Mouse (Mus musculus): ENCODE results near the gene Tmbim4. TPM values are rescaled to one million over a fixed set of nuclear protein-coding genes. Genes with fewer than 3 reads are reported as not detected.

Tmbim4 gene
- polyA plus RNA-seq, 1 experiment = 52.1 TPM

- H3K9ac ChIP-seq (ENCODE audit: low read depth, poor library complexity, severe bottlenecking) = peak overlapping the region; percentile 32; the same call in 1 of the 2 replicates
- TF ChIP-seq POLR2A (IDR thresholded peaks at IDR 0.05; ENCODE audit: insufficient read depth, low read length) = no peak
- TF ChIP-seq CTCF (IDR thresholded peaks at IDR 0.05; ENCODE audit: low read depth, low read length) = no peak
- TF ChIP-seq EP300 (IDR thresholded peaks at IDR 0.05; ENCODE audit: insufficient read depth, low read depth, low read length) = no peak
- no peak overlapping the region for H3K4me3 ChIP-seq (ENCODE audit: low read depth, low read length)
- H3K27me3 ChIP-seq (ENCODE audit: control insufficient read depth, insufficient read depth, low read length, poor library complexity, severe bottlenecking) = 0 out of 2 replicates have a peak, but pooled peaks cover 2% of the 10 kb centered on the region
- no peaks in the 10 kb centered on the region for H3K9me3 ChIP-seq (replicated peaks; ENCODE audit: control insufficient read depth, insufficient read depth, low read length, poor library complexity, severe bottlenecking)
- H3K36me3 ChIP-seq (ENCODE audit: control insufficient read depth, insufficient read depth, low read length, poor library complexity, severe bottlenecking) = no peaks in the 10 kb centered on the region
- no peak overlapping the region for H3K27ac ChIP-seq (ENCODE audit: insufficient read depth, low read length)
- no peaks in the 10 kb centered on the region for H3K4me1 ChIP-seq (ENCODE audit: control insufficient read depth, insufficient read depth, low read length)
These were observed 1.3 kb downstream of the Tmbim4 start for GRCm38 (mm10) chr10:120202467-120203250.

GRCm38 (mm10) chr10:120204591-120205210 is 3.3 kb downstream of the Tmbim4 start:
- Histone ChIP-seq H3K36me3 (ENCODE audit: control insufficient read depth, insufficient read depth, low read length, poor library complexity, severe bottlenecking) (no peaks in the 10 kb centered on the region), H3K4me3 (ENCODE audit: low read depth, low read length) (no peak overlapping the region), H3K9me3 (replicated peaks; ENCODE audit: control insufficient read depth, insufficient read depth, low read length, poor library complexity, severe bottlenecking) (no peaks in the 10 kb centered on the region), H3K27me3 (ENCODE audit: control insufficient read depth, insufficient read depth, low read length, poor library complexity, severe bottlenecking) (0 out of 2 replicates have a peak, but pooled peaks cover 2% of the 10 kb centered on the region), H3K9ac (ENCODE audit: low read depth, poor library complexity, severe bottlenecking) (no peak overlapping the region), H3K27ac (ENCODE audit: insufficient read depth, low read length) (no peak overlapping the region), H3K4me1 (ENCODE audit: control insufficient read depth, insufficient read depth, low read length) (no peaks in the 10 kb centered on the region)
- no peak for TF ChIP-seq POLR2A (IDR thresholded peaks at IDR 0.05; ENCODE audit: insufficient read depth, low read length)
- no peak for TF ChIP-seq CTCF (IDR thresholded peaks at IDR 0.05; ENCODE audit: low read depth, low read length)
- no peak for TF ChIP-seq EP300 (IDR thresholded peaks at IDR 0.05; ENCODE audit: insufficient read depth, low read depth, low read length)

DNA sequence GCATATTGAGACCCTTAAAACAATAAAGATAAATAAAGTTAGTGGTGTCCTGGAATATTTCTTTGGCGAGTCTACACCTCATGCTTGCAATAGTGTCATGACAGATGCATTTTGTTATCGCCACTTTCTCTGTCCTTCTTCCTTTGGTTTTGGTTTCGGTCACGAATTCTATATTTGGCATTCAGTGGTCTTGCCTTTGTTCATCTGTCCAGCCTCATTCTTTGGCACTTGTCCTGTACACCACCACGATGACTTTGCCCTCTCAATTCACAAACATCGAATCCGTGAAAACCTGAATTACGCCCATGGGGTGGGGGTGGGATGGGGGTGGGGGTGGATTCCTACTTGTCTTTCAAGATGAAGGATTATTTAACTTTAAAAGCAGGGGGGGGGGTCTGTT is 6.6 kb downstream of the Tmbim4 start:
- H3K36me3 ChIP-seq (ENCODE audit: control insufficient read depth, insufficient read depth, low read length, poor library complexity, severe bottlenecking) = no peaks in the 10 kb centered on the region
- H3K4me1 ChIP-seq (ENCODE audit: control insufficient read depth, insufficient read depth, low read length) = no peaks in the 10 kb centered on the region
- H3K27me3 ChIP-seq (ENCODE audit: control insufficient read depth, insufficient read depth, low read length, poor library complexity, severe bottlenecking) = no peaks in the 10 kb centered on the region
- no peak overlapping the region for H3K4me3 ChIP-seq (ENCODE audit: low read depth, low read length)
- no peak overlapping the region for H3K9ac ChIP-seq (ENCODE audit: low read depth, poor library complexity, severe bottlenecking)
- no peaks in the 10 kb centered on the region; the same call in 1 of the 2 replicates for H3K9me3 ChIP-seq (replicated peaks; ENCODE audit: control insufficient read depth, insufficient read depth, low read length, poor library complexity, severe bottlenecking)
- H3K27ac ChIP-seq (ENCODE audit: insufficient read depth, low read length) = no peak overlapping the region
- no peak for TF ChIP-seq CTCF (IDR thresholded peaks at IDR 0.05; ENCODE audit: low read depth, low read length)
- no peak for TF ChIP-seq POLR2A (IDR thresholded peaks at IDR 0.05; ENCODE audit: insufficient read depth, low read length)
- TF ChIP-seq EP300 (IDR thresholded peaks at IDR 0.05; ENCODE audit: insufficient read depth, low read depth, low read length) = no peak

GRCm38 (mm10) chr10:120208575-120209538 is 7.5 kb downstream of the Tmbim4 start:
- H3K27ac ChIP-seq (ENCODE audit: insufficient read depth, low read length) = no peak overlapping the region
- H3K36me3 ChIP-seq (ENCODE audit: control insufficient read depth, insufficient read depth, low read length, poor library complexity, severe bottlenecking) = no peaks in the 10 kb centered on the region
- no peaks in the 10 kb centered on the region for H3K27me3 ChIP-seq (ENCODE audit: control insufficient read depth, insufficient read depth, low read length, poor library complexity, severe bottlenecking)
- H3K9me3 ChIP-seq (replicated peaks; ENCODE audit: control insufficient read depth, insufficient read depth, low read length, poor library complexity, severe bottlenecking) = no peaks in the 10 kb centered on the region; the same call in 1 of the 2 replicates
- H3K4me1 ChIP-seq (ENCODE audit: control insufficient read depth, insufficient read depth, low read length) = no peaks in the 10 kb centered on the region
- 0 out of 2 replicates have a peak, but pooled peaks have one; percentile 32 for TF ChIP-seq EP300 (IDR thresholded peaks at IDR 0.05; ENCODE audit: insufficient read depth, low read depth, low read length)
- TF ChIP-seq POLR2A (IDR thresholded peaks at IDR 0.05; ENCODE audit: insufficient read depth, low read length) = no peak
- H3K4me3 ChIP-seq (ENCODE audit: low read depth, low read length) = peak overlapping the region; percentile 85
- H3K9ac ChIP-seq (ENCODE audit: low read depth, poor library complexity, severe bottlenecking) = peak overlapping the region; percentile 71

DNA sequence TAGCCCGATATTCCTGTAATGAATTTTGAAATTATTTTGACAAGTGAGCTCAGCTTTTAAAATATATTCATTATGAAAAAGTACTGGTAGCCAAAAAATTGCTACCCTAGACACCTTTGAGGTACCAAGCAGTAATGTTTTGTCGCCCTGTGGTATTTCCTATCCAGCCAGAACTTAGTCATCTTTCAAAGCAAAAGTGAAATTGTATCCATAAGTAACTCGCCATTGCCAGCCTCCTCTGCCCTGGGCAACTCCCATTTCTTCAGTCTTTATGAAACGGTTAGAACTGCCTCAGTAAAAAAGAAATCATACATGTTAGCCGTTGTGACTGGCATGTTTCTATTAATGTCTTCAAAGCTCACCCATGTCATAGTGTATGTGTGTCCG is 8.1 kb downstream of the Tmbim4 start:
- H3K9me3 ChIP-seq (replicated peaks; ENCODE audit: control insufficient read depth, insufficient read depth, low read length, poor library complexity, severe bottlenecking) = no peaks in the 10 kb centered on the region; the same call in 1 of the 2 replicates
- no peak for TF ChIP-seq CTCF (IDR thresholded peaks at IDR 0.05; ENCODE audit: low read depth, low read length)
- TF ChIP-seq EP300 (IDR thresholded peaks at IDR 0.05; ENCODE audit: insufficient read depth, low read depth, low read length) = no peak
- no peak for TF ChIP-seq POLR2A (IDR thresholded peaks at IDR 0.05; ENCODE audit: insufficient read depth, low read length)
- no peak overlapping the region for H3K27ac ChIP-seq (ENCODE audit: insufficient read depth, low read length)
- no peak overlapping the region for H3K4me3 ChIP-seq (ENCODE audit: low read depth, low read length)
- H3K36me3 ChIP-seq (ENCODE audit: control insufficient read depth, insufficient read depth, low read length, poor library complexity, severe bottlenecking) = no peaks in the 10 kb centered on the region
- H3K9ac ChIP-seq (ENCODE audit: low read depth, poor library complexity, severe bottlenecking) = peak overlapping the region; percentile 71; the same call in 1 of the 2 replicates
- H3K27me3 ChIP-seq (ENCODE audit: control insufficient read depth, insufficient read depth, low read length, poor library complexity, severe bottlenecking) = no peaks in the 10 kb centered on the region
- no peaks in the 10 kb centered on the region for H3K4me1 ChIP-seq (ENCODE audit: control insufficient read depth, insufficient read depth, low read length)
